Mouse (Mus musculus) midbrain, embryonic 16.5 days (tissue): ENCODE measurements around the gene Snw1. TPM values are rescaled to one million over a fixed set of nuclear protein-coding genes. Genes with fewer than 3 reads are reported as not detected.
A peak's percentile ranks its signal among the peaks of the same experiment; 100 is the strongest.

Experiments used
- ATAC-seq: fragments of 200-750 bp; cut with Nextera tagmentation; 2 replicates; pipeline ENCODE4 v1.8.0; 2017; ENCODE audit warnings: moderate TSS enrichment
- H3K27ac ChIP-seq: fragments of 300-500 bp; sonication (generic); 2 replicates; pipeline ENCODE4 v1.5.1; 2014; ENCODE audit warnings: mild to moderate bottlenecking, low read length, mixed read lengths
- H3K27me3 ChIP-seq: fragments of 300-500 bp; sonication (generic); 2 replicates; pipeline ENCODE4 v1.6.1; 2014; ENCODE audit warnings: low read depth, low read length, mixed read lengths; ENCODE audit not compliant: control insufficient read depth, insufficient read depth
- H3K36me3 ChIP-seq: fragments of 300-500 bp; sonication (generic); 2 replicates; pipeline ENCODE4 v1.6.1; 2014; ENCODE audit warnings: mild to moderate bottlenecking, low read length, moderate library complexity, mixed read lengths; ENCODE audit not compliant: control insufficient read depth, insufficient read depth
- H3K4me1 ChIP-seq: fragments of 300-500 bp; sonication (generic); 2 replicates; pipeline ENCODE4 v1.6.1; 2014; ENCODE audit warnings: mild to moderate bottlenecking, low read length, mixed read lengths; ENCODE audit not compliant: control insufficient read depth, insufficient read depth
- H3K4me2 ChIP-seq: fragments of 300-500 bp; sonication (generic); 2 replicates; pipeline ENCODE4 v1.6.1; 2014; ENCODE audit warnings: mild to moderate bottlenecking, low read length, mixed read lengths
- H3K4me3 ChIP-seq: fragments of 300-500 bp; sonication (generic); 2 replicates; pipeline ENCODE4 v1.5.1; 2014; ENCODE audit warnings: low read depth, mild to moderate bottlenecking, low read length, moderate library complexity, mixed read lengths
- H3K9ac ChIP-seq: fragments of 300-500 bp; sonication (generic); 2 replicates; pipeline ENCODE4 v1.6.1; 2014; ENCODE audit warnings: low read depth, low read length, mixed read lengths
- H3K9me3 ChIP-seq: fragments of 300-500 bp; sonication (generic); replicated peaks from 2 replicates; pipeline ENCODE4 v1.6.1; 2014; ENCODE audit warnings: mild to moderate bottlenecking, low read length, mixed read lengths; ENCODE audit not compliant: control insufficient read depth, poor library complexity, severe bottlenecking
- WGBS: fragments of 180-500 bp; shearing (Covaris S2); extraction: QIAGEN DNeasy Blood & Tissue Kit; methylation state at CpG from one replicate; pipeline ENCODE4 v1.1.7; 2014; 5-methylcytosine and 5-hydroxymethylcytosine counted together
- polyA plus RNA-seq: library from polyadenylated mRNA; unstranded; fragments of >200 nt; fragmentation: Nextera tagmentation; extraction: Ambion mirVana; gene quantifications from 2 replicates; pipeline ENCODE4 v1.2.1, GENCODE M21; 2015

The Snw1 gene
- polyA plus RNA-seq, 1 experiment from 2014 or later = 93.1 TPM

DNA sequence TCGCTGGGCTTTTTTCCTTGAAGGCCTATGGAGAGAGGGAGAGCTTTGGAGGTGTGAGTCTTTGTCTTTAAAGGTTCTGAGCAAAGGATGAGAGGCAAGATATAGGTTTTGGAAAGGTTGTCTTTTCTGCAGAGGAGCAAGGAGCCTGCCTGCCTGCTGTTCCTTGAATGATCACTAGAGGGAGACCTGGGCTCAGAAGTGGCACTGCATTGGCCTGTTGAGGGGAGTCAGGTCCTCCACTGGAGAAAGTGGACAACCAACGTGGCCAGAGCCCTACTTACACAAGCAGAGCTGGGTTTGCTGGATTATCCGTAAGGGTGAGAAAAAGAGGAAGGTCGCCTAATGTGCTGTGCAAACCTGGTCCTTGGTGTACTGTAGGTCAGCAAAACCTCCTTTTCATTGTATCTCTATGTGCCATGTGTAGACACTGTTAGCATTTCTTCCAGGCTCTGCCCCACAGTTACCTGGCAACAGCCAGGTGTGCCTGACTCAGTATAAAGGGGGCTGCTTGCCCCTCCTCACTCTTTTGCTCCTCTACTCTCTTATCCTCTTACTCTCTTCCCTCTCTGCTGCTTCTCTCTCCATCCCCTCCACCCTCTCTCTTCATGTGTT, 58.8 kb downstream of the Snw1 start:
- 21% methylated on average over 4 of the region's 4 CpGs for WGBS

DNA sequence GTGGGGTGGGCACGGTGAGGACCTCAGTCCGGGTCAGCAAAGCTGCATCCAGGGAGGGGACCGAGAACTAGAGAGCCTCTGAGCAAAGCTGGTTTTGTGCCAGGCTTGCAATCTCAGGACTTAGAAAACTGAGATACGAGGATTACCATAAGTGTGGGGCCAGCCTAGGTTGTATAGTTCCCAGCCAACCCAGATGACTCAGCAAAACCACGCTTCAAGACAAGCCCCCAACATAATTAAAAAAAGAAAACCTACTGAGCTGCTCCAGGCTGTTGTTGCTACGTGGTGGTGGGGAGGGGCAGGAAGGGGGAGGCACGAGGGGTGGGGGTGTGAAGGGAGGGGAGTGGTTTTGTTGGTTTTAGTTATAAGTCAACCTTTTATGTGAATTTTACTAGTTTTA, 61.1 kb downstream of the Snw1 start:
- Histone ChIP-seq H3K4me1 (no peaks in the 10 kb centered on the region), H3K36me3 (no peaks in the 10 kb centered on the region), H3K4me2 (no peak overlapping the region), H3K4me3 (no peak overlapping the region), H3K9ac (no peak overlapping the region), H3K27ac (no peak overlapping the region), H3K9me3 (no peaks in the 10 kb centered on the region), H3K27me3 (no peaks in the 10 kb centered on the region)
- ATAC-seq = no peak
- WGBS = 56% methylated on average over 7 of the region's 7 CpGs

More for the DNA sequence above, 58.8 kb downstream of the Snw1 start:
- H3K4me1 ChIP-seq = no peaks in the 10 kb centered on the region
- no peak overlapping the region for H3K9ac ChIP-seq
- H3K9me3 ChIP-seq = no peaks in the 10 kb centered on the region
- no peak overlapping the region for H3K4me2 ChIP-seq
- no peak overlapping the region for H3K27ac ChIP-seq
- peak; percentile 66 for ATAC-seq
- H3K36me3 ChIP-seq = no peaks in the 10 kb centered on the region
- no peak overlapping the region for H3K4me3 ChIP-seq
- H3K27me3 ChIP-seq = no peaks in the 10 kb centered on the region

DNA sequence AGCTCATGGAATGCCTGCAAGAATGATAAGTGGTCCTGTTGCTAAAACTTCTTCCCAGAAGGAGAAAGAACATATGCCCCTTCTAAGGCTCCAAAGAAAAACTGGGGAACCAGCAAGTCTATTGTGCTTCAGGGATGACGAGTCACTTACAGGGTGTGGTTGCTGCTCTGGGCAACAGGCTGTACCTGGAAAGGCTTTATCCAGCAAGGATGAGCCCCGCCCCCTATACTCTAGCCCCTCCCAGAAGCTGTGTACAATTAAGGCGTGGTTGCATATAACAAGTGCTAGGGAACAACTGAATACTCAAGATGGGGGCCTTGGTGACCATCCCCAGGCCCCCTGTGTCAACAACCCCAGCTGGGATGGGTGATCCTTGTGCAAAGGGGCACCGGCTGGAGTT, 63.0 kb downstream of the Snw1 start:
- WGBS = 86% methylated on average over 4 of the region's 4 CpGs
- no peaks in the 10 kb centered on the region for H3K36me3 ChIP-seq

DNA sequence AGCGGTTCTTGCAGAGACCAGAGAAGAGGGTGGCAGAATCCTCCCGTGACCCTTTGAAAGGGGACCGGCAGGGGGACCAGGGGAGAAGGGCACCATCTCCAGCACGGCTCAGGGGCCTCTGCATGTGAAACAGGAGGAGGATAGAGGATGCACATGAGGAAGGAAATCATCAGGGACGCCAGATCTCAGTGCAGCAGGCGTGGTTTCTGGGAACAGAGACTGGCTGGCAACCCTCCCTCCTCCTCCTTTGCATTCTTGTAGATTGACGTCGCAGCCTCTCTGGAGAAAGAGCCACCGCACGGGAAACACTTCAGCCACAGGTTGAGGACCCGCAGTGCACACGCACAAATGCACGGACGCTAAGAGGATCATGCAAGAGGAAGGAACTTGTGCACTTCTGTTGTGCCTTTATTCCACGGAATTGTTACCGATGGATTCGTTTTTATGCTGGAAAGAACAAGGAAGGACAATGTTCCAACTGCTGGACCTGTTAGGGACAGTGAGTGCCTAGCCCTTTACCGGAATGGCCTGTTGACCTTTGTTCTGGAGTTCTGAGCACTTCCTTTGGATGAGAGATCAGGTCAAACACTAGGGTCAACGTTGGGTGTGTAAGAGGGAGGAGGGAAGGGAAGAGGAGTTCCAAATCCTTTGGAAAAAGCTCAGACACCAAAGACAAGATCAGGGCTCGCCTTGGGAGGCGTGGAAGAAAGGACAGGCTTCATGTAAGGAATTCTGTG, 64.0 kb downstream of the Snw1 start:
- no peaks in the 10 kb centered on the region for H3K36me3 ChIP-seq
- H3K27me3 ChIP-seq = no peaks in the 10 kb centered on the region
- H3K4me3 ChIP-seq = no peak overlapping the region
- WGBS = 37% methylated on average over 21 of the region's 21 CpGs
- no peaks in the 10 kb centered on the region for H3K4me1 ChIP-seq
- no peak overlapping the region for H3K9ac ChIP-seq
- H3K27ac ChIP-seq = no peak overlapping the region
- no peak for ATAC-seq
- H3K4me2 ChIP-seq = no peak overlapping the region
- H3K9me3 ChIP-seq = no peaks in the 10 kb centered on the region

More for the DNA sequence above, 63.0 kb downstream of the Snw1 start:
- Histone ChIP-seq H3K4me1 (no peaks in the 10 kb centered on the region), H3K27ac (no peak overlapping the region), H3K27me3 (no peaks in the 10 kb centered on the region), H3K4me2 (no peak overlapping the region), H3K9me3 (no peaks in the 10 kb centered on the region), H3K4me3 (no peak overlapping the region), H3K9ac (no peak overlapping the region)
- no peak for ATAC-seq

DNA sequence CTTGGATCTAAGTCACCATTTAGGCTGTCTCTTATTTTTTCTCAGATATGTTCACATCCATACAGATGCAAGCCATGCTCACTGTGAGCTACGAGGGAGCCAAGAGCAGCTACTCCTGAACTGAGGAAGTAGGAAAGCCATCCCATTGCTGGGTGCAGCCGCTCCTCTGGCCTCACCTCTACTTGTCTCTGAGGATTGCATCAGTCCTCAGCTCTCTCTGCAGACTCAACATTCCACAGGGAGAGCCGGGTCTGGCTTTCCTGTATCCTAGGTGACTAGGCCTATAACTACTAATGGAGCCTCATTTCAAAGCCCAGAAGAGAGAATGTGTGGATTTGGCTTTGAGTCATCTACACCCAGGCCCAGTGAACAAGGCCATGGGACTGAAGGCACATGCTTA, 66.4 kb downstream of the Snw1 start:
- ATAC-seq = no peak
- no peaks in the 10 kb centered on the region for H3K36me3 ChIP-seq
- no peak overlapping the region for H3K9ac ChIP-seq
- no peak overlapping the region for H3K27ac ChIP-seq
- H3K27me3 ChIP-seq = no peaks in the 10 kb centered on the region
- no peak overlapping the region for H3K4me3 ChIP-seq
- no peaks in the 10 kb centered on the region for H3K9me3 ChIP-seq
- H3K4me2 ChIP-seq = no peak overlapping the region
- H3K4me1 ChIP-seq = no peaks in the 10 kb centered on the region
- 79% methylated on average over 3 of the region's 3 CpGs for WGBS

DNA sequence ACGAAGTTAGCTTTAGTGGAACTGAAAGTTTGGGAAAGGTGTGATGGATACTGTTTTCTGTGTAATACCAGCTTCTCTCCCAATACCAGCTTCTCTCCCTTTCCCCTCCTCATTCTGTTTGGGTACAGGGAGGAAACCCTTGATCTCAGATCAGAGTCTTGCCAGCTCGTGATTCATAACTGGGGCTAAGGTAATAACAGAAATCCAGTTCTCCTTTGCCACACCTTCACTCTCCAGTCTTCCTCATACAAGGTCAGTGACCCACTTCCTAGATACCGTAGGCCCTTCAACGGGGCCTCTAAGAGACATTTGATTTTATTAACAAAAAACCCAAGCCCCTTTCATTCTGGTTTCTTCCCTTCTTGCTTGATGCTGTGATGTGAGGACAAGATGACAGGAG, 66.9 kb downstream of the Snw1 start:
- Histone ChIP-seq H3K27me3 (no peaks in the 10 kb centered on the region), H3K4me3 (no peak overlapping the region), H3K4me1 (no peaks in the 10 kb centered on the region), H3K4me2 (no peak overlapping the region), H3K9ac (no peak overlapping the region), H3K9me3 (no peaks in the 10 kb centered on the region), H3K36me3 (no peaks in the 10 kb centered on the region), H3K27ac (no peak overlapping the region)
- no peak for ATAC-seq
- WGBS = 85% methylated on average over 4 of the region's 4 CpGs

DNA sequence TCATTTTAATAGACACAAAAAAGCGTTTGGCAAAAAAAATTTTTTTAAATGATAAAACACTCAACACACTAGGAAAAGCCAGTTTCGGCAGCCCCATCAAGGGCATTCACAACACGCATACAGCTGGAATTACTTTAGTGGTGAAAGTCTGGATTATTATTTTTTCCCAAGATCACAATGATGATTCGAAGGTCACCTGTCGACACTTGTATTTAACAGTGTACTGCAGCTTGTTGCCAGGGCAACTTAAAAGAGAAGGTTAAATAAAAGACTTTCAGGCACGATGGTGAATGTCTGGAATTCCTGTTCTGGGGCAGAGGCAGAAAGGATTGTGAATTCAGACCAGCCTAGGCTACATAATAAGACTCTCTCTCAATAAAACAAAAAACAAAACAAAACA, 70.2 kb downstream of the Snw1 start:
- no peak overlapping the region for H3K4me3 ChIP-seq
- no peak overlapping the region for H3K4me2 ChIP-seq
- H3K36me3 ChIP-seq = no peaks in the 10 kb centered on the region
- H3K27me3 ChIP-seq = no peaks in the 10 kb centered on the region
- no peaks in the 10 kb centered on the region for H3K4me1 ChIP-seq
- ATAC-seq = no peak
- WGBS = 48% methylated on average over 6 of the region's 6 CpGs
- H3K9ac ChIP-seq = no peak overlapping the region
- no peaks in the 10 kb centered on the region for H3K9me3 ChIP-seq
- no peak overlapping the region for H3K27ac ChIP-seq

DNA sequence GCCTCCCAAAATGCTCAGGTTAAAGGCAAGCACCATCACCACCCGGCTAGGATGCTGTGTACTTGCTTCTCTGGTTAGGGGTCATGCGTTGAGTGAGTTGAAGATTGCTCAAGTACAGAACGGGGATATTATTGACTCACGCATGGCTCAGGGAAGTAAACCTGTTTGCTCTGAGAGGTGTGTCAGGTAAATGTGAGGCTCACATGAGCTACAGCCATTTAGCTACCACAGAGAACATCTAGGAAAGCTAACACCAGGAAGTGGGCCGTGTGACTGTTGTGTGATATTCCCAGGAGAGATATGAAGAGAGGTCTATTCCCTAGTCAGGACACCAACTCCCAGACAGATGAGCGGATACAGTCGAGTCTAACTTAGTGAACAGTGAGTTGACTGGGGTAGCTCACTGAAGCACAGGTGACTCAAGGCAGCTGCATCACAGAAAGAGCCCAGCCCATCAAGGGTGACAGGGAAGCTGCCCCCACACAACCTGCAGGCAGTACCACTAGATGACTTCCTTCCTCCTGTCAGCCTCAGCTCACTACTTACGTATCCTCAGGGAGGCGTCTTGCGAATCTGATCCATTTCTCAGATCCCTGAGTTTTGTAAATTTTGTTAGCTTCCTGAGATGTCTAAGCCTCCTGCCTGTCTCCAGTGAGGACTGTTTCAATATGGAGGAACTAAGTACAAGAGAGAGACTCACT, 72.8 kb downstream of the Snw1 start:
- no peak for ATAC-seq
- no peak overlapping the region for H3K4me2 ChIP-seq
- H3K4me3 ChIP-seq = no peak overlapping the region
- no peaks in the 10 kb centered on the region for H3K9me3 ChIP-seq
- no peaks in the 10 kb centered on the region for H3K27me3 ChIP-seq
- H3K9ac ChIP-seq = no peak overlapping the region
- no peaks in the 10 kb centered on the region for H3K36me3 ChIP-seq
- 94% methylated on average over 10 of the region's 10 CpGs for WGBS
- H3K4me1 ChIP-seq = no peaks in the 10 kb centered on the region
- no peak overlapping the region for H3K27ac ChIP-seq
